In genomic region chr7:16364319-16364718, GRCm38 (mm10) we compare ENCODE assay signal across 9 mouse cellular contexts. TPM values are rescaled to one million over a fixed set of nuclear protein-coding genes. Genes with fewer than 3 reads are reported as not detected.
DNase-seq lines count a peak whose midpoint lies in the region; ATAC-seq and TF ChIP-seq lines count a peak whose summit lies in the region.
"Had no signal": no experiment of that assay in that cellular context is flagged by ENCODE, and none has a peak within 500 bp of the region (broad histone marks: within the 10 kb centered on the region; RNA-seq: fewer than 3 reads in every experiment).

No protein-coding gene starts in this region.

- H3K4me3 ChIP-seq in kidney, adult 2 months (ENCODE audit: insufficient read depth, low read depth, low read length): no peak overlapping the region
- H3K4me3 ChIP-seq in CH12.LX (replicated peaks in 1 of 3; ENCODE audit: low read depth in 2 of 3, low read length in 2 of 3, poor library complexity in 1 of 3): no peak overlapping the region
- H3K4me3 ChIP-seq in forebrain, embryonic 14.5 days (ENCODE audit: low read depth, low read length): no peak overlapping the region
- H3K4me3 ChIP-seq: megakaryocyte, embryonic 14.5 days had no signal

- 32% methylated on average over 1 of the region's 1 CpGs for WGBS in kidney, adult 2 months
- 83% methylated on average over 1 of the region's 1 CpGs for WGBS in forebrain, embryonic 14.5 days

- H3K27ac ChIP-seq in kidney, adult 2 months (ENCODE audit: insufficient read depth, low read depth, low read length): peak overlapping the region; percentile 80
- H3K27ac ChIP-seq in CH12.LX (ENCODE audit: insufficient read depth, low read depth): no peak overlapping the region
- H3K27ac ChIP-seq in forebrain, embryonic 14.5 days (ENCODE audit: low read depth, low read length): 0 out of 2 replicates have a peak overlapping the region, but pooled peaks have one; percentile 61

- peaks cover 19% of the 10 kb centered on the region for H3K4me1 ChIP-seq in kidney, adult 2 months (ENCODE audit: control insufficient read depth, insufficient read depth, low read length)
- H3K4me1 ChIP-seq in CH12.LX (ENCODE audit: control insufficient read depth in 1 of 2, insufficient read depth in 2 of 2): peaks cover 0 to 42% of the 10 kb centered on the region in 2 experiments; a peak in 2 of 4 replicates
- H3K4me1 ChIP-seq in forebrain, embryonic 14.5 days (ENCODE audit: control insufficient read depth, insufficient read depth, low read length): peaks cover 8% of the 10 kb centered on the region; the same call in 1 of the 2 replicates

- no peak for TF ChIP-seq CTCF in kidney, adult 2 months (conservative IDR thresholded peaks at IDR 0.05; ENCODE audit: insufficient read depth, insufficient read length, low read depth, low read length)
- TF ChIP-seq CTCF in CH12.LX (conservative IDR thresholded peaks at IDR 0.05 in 1 of 2, IDR thresholded peaks at IDR 0.05 in 1 of 2; ENCODE audit: low read depth in 2 of 2, low read length in 2 of 2): no peak

- no peak overlapping the region for H3K9ac ChIP-seq in CH12.LX (ENCODE audit: insufficient read depth, low read depth)
- no peak overlapping the region for H3K9ac ChIP-seq in forebrain, embryonic 14.5 days (ENCODE audit: low read length)

- TF ChIP-seq RAD21 in CH12.LX (IDR thresholded peaks at IDR 0.05; ENCODE audit: low read depth, low read length): no peak

- dilution Hi-C loops in CH12.LX (cut with MboI; ENCODE audit: extremely low pct_ligation_motif_present, extremely low pct_unique_long_range_greater_than_20kb, low sequenced_read_pairs): no loop called here

- H3K27me3 ChIP-seq in kidney, adult 2 months (replicated peaks; ENCODE audit: control insufficient read depth, insufficient read depth, low read length): no peaks in the 10 kb centered on the region
- H3K27me3 ChIP-seq in CH12.LX (replicated peaks): no peaks in the 10 kb centered on the region
- no peaks in the 10 kb centered on the region for H3K27me3 ChIP-seq in forebrain, embryonic 14.5 days (replicated peaks; ENCODE audit: control insufficient read depth, insufficient read depth, low read length)
- H3K27me3 ChIP-seq: megakaryocyte, embryonic 14.5 days had no signal

- H3K4me2 ChIP-seq in CH12.LX (ENCODE audit: insufficient read depth, low read depth, poor library complexity, severe bottlenecking): no peak overlapping the region
- H3K4me2 ChIP-seq in forebrain, embryonic 14.5 days (ENCODE audit: low read length): no peak overlapping the region

- no peak for ATAC-seq in forebrain, embryonic 14.5 days
- ATAC-seq in neutrophil, adult 5-6 weeks (ENCODE audit: extremely low read depth, insufficient number of reproducible peaks, low FRiP score, poor library complexity, severe bottlenecking): peak; percentile 51; the same call in 1 of the 2 replicates

- in situ Hi-C loops in CH12.LX (cut with MboI; ENCODE audit: low pct_ligation_motif_present, low pct_unique_long_range_greater_than_20kb, low sequenced_read_pairs): no loop called here

- peaks cover 35% of the 10 kb centered on the region for H3K79me2 ChIP-seq in CH12.LX (replicated peaks; ENCODE audit: control insufficient read depth, extremely low read depth, insufficient read depth, poor library complexity, severe bottlenecking)

- TF ChIP-seq POLR2A in kidney, adult 2 months (IDR thresholded peaks at IDR 0.05; ENCODE audit: low read depth, low read length): no peak
- TF ChIP-seq POLR2A in CH12.LX (IDR thresholded peaks at IDR 0.05; ENCODE audit: low read depth, low read length): no peak

- TF ChIP-seq EP300 in CH12.LX (IDR thresholded peaks at IDR 0.05; ENCODE audit: low read length): no peak

- H3K36me3 ChIP-seq in kidney, adult 2 months (ENCODE audit: control insufficient read depth, insufficient read depth, low read length): peaks cover 4% of the 10 kb centered on the region; the same call in 1 of the 2 replicates
- H3K36me3 ChIP-seq in CH12.LX (replicated peaks in 1 of 2; ENCODE audit: control insufficient read depth in 1 of 2, insufficient read depth in 1 of 2, low read length in 1 of 2): peaks cover 72 to 96% of the 10 kb centered on the region in 2 experiments
- H3K36me3 ChIP-seq in forebrain, embryonic 14.5 days (ENCODE audit: control insufficient read depth, insufficient read depth, low read length): peaks cover 71% of the 10 kb centered on the region

- no peaks in the 10 kb centered on the region for H3K9me3 ChIP-seq in CH12.LX (replicated peaks; ENCODE audit: low read length)
- H3K9me3 ChIP-seq in forebrain, embryonic 14.5 days (replicated peaks; ENCODE audit: control insufficient read depth, low read length): no peaks in the 10 kb centered on the region
- H3K9me3 ChIP-seq: megakaryocyte, embryonic 14.5 days had no signal

- DNase-seq in kidney, adult 2 months: peak; percentile 69
- no peak for DNase-seq in kidney, adult 11 months
- no peak for DNase-seq in CH12.LX (ENCODE audit: extremely low read depth)
- DNase-seq in forebrain, embryonic 14.5 days (ENCODE audit: low spot score): no peak
- DNase-seq in urinary bladder, postnatal 25 days (ENCODE audit: low spot score): no peak
- no peak for DNase-seq in layer of hippocampus, postnatal 14 days (ENCODE audit: low spot score in 2 of 2)
- no peak for DNase-seq in urinary bladder, postnatal 36 days (ENCODE audit: low spot score in 2 of 2)

TF ChIP-seq in CH12.LX, 34 proteins besides CTCF, POLR2A, EP300 and RAD21:
- TF ChIP-seq GABPA (IDR thresholded peaks at IDR 0.05; ENCODE audit: insufficient replicate concordance, low read depth, low read length): no peak
- TF ChIP-seq POLR2AphosphoS2 (IDR thresholded peaks at IDR 0.05; ENCODE audit: low read depth, low read length): no peak
- 0 out of 2 replicates have a peak, but pooled peaks have one; percentile 40 for TF ChIP-seq ELF1 (IDR thresholded peaks at IDR 0.05; ENCODE audit: low read depth, low read length)

RNA-seq across cellular contexts. Expression of gene Sae1, which starts 23.3 kb away (rescaled TPM):
- polyA plus RNA-seq in kidney, adult 2 months (2012; rRNA removed): 23.0 and 29.2 TPM in 2 replicates
- total RNA-seq in CH12.LX (2012; rRNA removed) (146 and 181 TPM in 2 replicates), CH12.LX (2014; rRNA removed) (160 and 170 TPM in 2 replicates)
- 271 and 298 TPM in 2 replicates for polyA plus RNA-seq in CH12.LX (2012; ENCODE audit: insufficient read length, low read depth)
- 253 and 259 TPM in 2 replicates for polyA plus RNA-seq in forebrain, embryonic 14.5 days (2014; fragmentation: Nextera tagmentation; extraction: Ambion mirVana)
- total RNA-seq in neutrophil, adult 5-6 weeks (2017): 110 and 123 TPM in 2 replicates
- total RNA-seq in layer of hippocampus, postnatal 14 days (2021): 100 to 1,000 TPM in 1 of 2 experiments, 10 to 100 TPM in 1; 95.9 to 105 TPM

RNA-seq across cellular contexts. Expression of gene Zc3h4, which starts 36.4 kb away (rescaled TPM):
- 23.9 and 25.9 TPM in 2 replicates for polyA plus RNA-seq in kidney, adult 2 months (2012; rRNA removed)
- total RNA-seq in CH12.LX (2012; rRNA removed) (26.8 and 30.4 TPM in 2 replicates), CH12.LX (2014; rRNA removed) (9.0 and 10.0 TPM in 2 replicates)
- 34.0 and 44.2 TPM in 2 replicates for polyA plus RNA-seq in CH12.LX (2012; ENCODE audit: insufficient read length, low read depth)
- polyA plus RNA-seq in forebrain, embryonic 14.5 days (2014; fragmentation: Nextera tagmentation; extraction: Ambion mirVana): 14.3 and 15.5 TPM in 2 replicates
- 35.1 and 45.9 TPM in 2 replicates for total RNA-seq in neutrophil, adult 5-6 weeks (2017)
- total RNA-seq in layer of hippocampus, postnatal 14 days (2021): 10 to 100 TPM; 49.0 to 54.2 TPM

RNA-seq across cellular contexts. Expression of gene Bbc3, which starts 56.1 kb away (rescaled TPM):
- 5.1 and 5.2 TPM in 2 replicates for polyA plus RNA-seq in kidney, adult 2 months (2012; rRNA removed)
- total RNA-seq in CH12.LX (2012; rRNA removed) (33.2 and 61.7 TPM in 2 replicates), CH12.LX (2014; rRNA removed) (23.2 and 25.4 TPM in 2 replicates)
- polyA plus RNA-seq in CH12.LX (2012; ENCODE audit: insufficient read length, low read depth): 22.2 and 23.3 TPM in 2 replicates
- 10.6 and 11.0 TPM in 2 replicates for polyA plus RNA-seq in forebrain, embryonic 14.5 days (2014; fragmentation: Nextera tagmentation; extraction: Ambion mirVana)
- total RNA-seq in neutrophil, adult 5-6 weeks (2017): 7.0 and 7.7 TPM in 2 replicates
- 10 to 100 TPM; 16.6 to 20.4 TPM for total RNA-seq in layer of hippocampus, postnatal 14 days (2021)
